Mouse (Mus musculus) kidney, postnatal 25 days (tissue): ENCODE measurements around the gene Toe1.
"Not testable (repeated sequence)": the region's sequence is repeated elsewhere in the genome, so short reads cannot be mapped to it uniquely, and the experiment has no call there.

Source experiments
- DNase-seq, 2 experiments: peaks; one replicate each; pipeline ENCODE4 v3.0.0; 2021; ENCODE audit warnings: mixed read lengths in 2 of 2

Toe1 gene

GRCm38 (mm10) chr4:116807197-116808129 is at the start of gene Toe1, which contains the start of gene Mutyh:
Gene Toe1 (minus strand): TSS chr4:116807640.
Gene Mutyh (plus strand): TSS chr4:116807723.
- DNase-seq, result peak; percentile 97 to 99

GRCm38 (mm10) chr4:116857203-116857602 is 49.8 kb upstream of the Toe1 start:
- no peak for DNase-seq

- no peak for DNase-seq
Observed at GRCm38 (mm10) chr4:116854286-116854685, 46.8 kb upstream of the Toe1 start.

DNA sequence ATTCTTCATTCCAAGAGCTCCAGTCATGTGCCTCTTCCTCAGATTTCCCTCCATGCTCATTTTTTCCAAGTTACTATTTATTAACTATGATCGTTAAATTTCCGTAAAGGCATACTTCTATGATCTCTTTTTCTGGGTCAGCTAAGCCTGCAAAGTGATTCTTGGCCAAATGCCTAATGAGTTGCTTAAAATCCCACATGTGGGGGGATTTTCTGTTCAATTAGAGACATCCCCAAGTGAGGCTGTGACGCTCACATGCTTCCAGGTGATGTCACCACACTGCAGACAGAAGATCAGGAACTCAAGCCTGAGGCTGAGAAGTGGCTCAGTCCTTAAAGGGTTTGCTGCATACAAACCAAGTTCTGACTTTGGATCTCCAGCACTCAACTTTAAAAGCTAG is 42.5 kb upstream of the Toe1 start:
- DNase-seq, result no peak

DNA sequence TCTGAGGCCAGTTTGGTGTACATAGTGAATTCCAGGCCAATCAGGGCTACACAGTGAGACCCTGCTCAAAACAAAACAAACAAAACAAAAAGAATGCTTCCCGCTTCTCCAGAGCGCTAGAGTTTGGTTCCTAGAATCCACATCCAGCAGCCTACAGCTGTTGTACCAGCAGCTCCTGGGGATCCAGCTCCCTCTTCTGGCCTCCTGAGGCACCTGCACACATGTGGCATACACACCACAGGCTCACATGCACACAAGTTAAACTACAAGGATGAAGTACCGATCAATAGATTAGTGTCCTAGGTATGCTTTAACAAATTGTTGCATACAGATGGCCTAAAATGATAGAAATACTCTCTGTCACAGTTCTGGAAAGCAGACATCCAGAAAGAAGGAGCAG is 36.9 kb upstream of the Toe1 start:
- no peak for DNase-seq

DNA sequence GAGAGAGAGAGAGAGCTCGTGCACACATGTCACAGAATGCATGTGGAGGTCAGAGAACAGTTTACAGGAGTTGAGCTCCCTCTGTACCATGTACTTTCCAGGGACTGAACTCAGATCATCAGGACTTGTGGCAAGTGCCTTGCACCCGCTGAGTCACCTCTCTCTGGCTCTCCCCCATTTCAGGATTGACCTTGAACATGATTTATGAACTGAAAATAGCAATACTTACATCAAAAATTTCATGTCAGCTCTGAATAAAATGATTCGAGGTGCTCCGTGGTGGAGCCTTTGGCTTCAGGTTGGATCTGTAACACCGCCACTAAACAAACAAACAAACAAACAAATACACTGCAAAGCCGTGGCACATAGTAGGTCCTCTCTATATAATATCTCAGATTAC is 33.4 kb upstream of the Toe1 start:
- no peak for DNase-seq

DNA sequence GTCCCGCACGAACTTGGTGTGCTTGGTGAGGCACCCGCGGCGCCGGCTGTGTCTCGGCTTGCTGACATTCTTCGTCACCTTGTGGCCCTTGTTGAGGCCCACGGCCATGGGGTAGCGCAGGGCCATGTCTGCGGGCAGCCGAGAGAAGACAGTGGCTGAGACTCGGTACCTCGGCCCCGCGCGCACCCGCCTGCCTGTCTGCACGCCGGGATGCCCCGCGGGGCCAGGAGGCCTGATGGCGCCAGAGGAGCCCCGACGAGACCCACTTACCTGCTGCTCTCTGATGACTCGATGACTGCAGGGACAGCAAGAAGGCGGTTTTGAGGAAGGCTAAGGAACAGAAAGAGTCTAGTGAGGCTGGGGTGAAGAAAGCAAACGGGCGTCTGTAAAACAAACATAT is 32.7 kb upstream of the Toe1 start:
- DNase-seq, result not testable (repeated sequence)

GRCm38 (mm10) chr4:116838999-116839398 is 31.6 kb upstream of the Toe1 start:
- DNase-seq, result peak; percentile 40 to 69

DNA sequence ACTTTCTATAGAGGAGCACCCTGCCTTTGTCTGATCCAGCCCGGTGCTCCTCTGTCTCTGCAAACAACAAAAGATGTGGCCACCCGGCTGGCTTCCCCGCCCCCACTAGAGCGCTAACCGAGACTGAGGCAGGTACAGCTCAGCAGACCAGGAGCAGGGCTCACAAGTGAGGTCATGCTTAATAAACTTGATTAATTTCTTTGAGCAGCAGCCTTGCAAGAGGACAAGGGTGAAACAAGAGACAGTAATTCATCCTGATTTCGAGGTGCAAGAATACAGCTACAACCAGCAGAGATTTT is 22.6 kb upstream of the Toe1 start:
- no peak for DNase-seq

DNA sequence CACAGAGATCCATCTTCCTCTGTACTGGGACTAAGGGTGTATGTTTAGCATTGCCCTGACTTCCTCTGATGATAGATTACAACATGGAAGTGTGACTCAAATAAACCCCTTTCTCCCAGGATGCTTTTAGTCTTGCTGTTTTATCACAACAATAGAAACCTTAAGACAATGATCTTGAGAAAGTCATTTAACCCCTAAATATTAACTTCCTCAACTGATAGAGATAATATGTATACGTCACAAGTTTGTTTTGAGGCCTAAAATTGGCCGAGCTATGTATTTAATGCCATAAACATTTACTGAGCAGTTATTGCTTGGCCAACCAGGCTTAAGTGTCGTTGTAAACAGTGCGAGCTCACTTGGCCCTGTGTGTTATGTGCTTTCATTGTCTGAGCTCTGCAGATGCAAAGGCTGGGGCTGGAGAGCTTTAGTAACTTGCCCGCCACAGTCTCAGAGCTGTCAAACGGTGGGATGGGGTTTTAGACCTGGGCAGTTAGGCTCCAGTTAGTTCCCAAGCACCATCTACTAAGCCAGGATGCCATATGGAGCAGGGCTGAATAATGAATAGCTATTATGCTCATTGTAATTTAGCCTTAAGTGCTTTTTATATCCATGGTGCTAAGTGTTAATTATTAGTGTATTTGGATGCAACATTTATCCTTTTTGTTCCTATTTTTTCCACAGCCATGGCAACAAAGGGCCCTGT is 22.1 kb upstream of the Toe1 start:
- DNase-seq, result no peak

- DNase-seq, result peak in 1 of 2 experiments; percentile 55
Observed at GRCm38 (mm10) chr4:116827819-116828218, 20.4 kb upstream of the Toe1 start.

DNA sequence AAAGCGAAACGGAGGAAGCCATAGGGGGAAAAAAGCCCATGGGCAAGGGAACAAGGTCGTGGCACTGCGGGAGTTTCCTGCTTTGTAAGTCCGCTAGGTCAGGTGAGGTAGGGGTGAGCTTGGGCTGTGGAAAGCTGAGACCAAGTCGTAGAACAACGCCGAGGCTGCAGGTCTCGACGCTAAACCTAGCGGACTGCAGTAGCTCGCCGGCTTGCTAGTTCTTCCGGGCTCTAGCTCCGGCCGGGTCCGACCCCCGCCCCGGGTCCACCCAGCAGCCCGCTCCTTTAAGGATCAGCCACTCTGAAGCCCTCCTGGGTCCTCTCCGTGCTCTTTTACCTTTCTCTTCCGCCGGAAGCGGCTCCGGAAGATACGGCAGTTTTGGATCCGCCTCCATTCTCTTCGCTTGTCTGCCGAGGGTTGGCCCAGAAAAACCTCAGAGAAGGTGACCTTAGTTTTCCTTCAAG is 17.1 kb upstream of the Toe1 start:
- peak; percentile 80 to 90 for DNase-seq

DNA sequence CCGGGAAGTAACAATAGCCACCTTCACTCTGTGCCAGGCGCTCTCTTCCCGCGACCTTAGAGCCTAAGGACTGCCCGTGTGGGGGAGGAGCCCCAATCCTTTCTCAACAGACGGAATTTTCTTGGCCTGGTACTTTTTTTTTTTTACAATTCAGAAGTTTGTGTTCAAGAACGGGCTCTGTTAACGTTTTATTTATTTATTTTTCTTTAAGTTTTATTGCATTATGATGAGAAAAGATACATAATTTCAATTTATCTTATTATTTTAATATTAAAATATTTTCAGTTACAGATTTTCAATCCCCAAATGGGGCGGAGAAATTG is 14.2 kb upstream of the Toe1 start, which contains the start of gene Hpdl:
Gene Hpdl, minus strand, starts transcription at position 14 of the 323 bp plus-strand sequence.
- no peak for DNase-seq

GRCm38 (mm10) chr4:116820902-116821693 is 13.7 kb upstream of the Toe1 start:
- DNase-seq, result peak; percentile 91 to 97

- peak in 1 of 2 experiments; percentile 43 for DNase-seq
Observed at GRCm38 (mm10) chr4:116819968-116820901, 12.8 kb upstream of the Toe1 start.

GRCm38 (mm10) chr4:116817486-116817885 is 10.0 kb upstream of the Toe1 start:
- DNase-seq, result no peak

DNA sequence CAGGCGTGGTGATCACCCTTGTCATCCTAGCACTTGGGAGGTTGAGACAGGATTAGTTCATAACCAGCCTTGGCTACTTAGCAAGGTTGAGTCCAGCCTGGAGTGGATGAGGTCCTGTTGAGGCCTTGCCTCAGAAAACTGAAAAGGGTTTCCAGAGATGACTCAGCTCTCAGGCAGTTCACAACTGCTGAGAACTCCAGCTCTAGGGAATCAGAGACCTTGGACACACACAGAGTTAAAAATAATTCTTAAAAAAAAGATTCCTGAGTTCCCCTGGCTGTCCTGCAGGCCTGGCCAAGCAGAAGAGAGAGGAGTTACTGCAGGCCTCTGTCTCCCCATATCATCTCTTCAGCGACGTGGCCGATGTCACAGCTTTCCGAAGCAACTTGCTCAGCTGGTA is 7.8 kb upstream of the Toe1 start:
- DNase-seq, result no peak

DNA sequence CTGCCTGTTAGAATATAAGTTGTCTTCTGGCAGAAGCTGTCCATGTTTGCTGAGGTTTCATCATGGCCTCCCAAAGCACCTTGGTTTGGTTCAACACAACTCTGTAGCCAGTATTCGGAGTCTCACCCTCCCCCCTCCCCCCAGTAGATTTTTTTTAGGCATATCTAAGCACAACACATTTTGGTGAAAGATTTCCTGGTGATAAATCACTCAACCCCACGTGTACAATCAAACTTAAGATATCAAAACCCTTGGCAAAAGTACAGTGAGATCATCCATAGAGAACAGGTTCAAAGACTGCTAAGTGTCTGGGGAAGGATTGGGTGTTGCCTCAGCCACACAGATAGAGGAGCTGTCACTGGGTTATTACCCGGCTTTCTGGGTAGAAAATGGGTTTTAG is 3.6 kb upstream of the Toe1 start:
- DNase-seq, result no peak

GRCm38 (mm10) chr4:116799901-116800300 is 7.5 kb downstream of the Toe1 start:
- peak in 1 of 2 experiments; percentile 28 for DNase-seq

DNA sequence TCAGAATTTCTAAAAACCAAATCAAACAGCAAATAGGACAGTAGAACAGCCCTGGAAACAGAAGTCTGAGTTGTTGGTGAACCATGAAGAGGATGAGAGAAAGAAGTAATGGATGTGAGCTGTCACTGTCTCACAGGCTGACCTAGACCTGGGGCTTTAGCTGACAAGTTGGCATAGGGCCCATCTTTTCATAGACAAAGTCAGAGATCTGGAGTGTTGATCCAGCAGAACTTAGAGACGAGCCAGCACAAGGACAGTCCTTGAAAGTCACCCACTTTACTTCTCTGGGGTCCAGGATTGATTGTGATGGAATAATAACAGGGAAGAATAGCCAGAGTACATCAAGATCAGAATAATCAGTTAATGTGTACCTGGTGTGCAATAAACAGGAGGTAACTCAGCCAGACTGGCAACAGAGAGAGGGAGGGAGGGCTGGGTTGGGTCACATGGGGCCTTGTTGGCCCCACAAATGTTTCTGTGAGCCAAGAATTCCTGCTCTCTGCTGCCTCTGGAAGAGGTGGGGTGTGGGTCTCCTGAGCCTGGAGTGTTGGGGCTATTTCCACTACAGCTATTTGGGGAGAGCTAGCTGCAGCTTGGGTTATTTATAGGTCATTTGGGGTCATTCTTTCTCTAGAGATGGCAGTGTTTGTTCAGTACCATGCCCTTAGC is 10.9 kb downstream of the Toe1 start:
- DNase-seq, result peak; percentile 48 to 85

DNA sequence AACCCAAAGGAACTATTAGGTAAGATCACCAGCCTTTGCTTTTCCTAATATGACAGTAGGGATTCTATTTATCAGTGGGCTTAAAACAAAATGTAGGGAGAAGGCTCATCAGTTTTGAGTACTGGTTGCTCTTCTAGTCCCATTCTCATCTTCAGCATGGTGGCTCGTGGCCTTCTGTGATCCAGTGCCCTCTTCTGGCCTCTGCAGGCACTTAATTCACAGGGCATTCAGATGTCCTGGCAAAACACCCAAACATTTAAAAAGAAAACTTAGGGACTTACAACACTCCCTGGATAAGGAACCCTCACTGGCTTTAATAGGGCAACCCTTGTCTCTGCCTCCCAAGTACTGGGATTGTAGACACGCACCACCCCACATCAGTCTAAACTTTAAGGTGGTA is 13.2 kb downstream of the Toe1 start:
- DNase-seq, result no peak
